Mouse (Mus musculus) stomach, embryonic 16.5 days (tissue): ENCODE results near the gene Ppih. TPM values are rescaled to one million over a fixed set of nuclear protein-coding genes. Genes with fewer than 3 reads are reported as not detected.
A peak's percentile ranks its signal among the peaks of the same experiment; 100 is the strongest.

Experiments used
- ATAC-seq: fragments of 200-750 bp; cut with Nextera tagmentation; 2 replicates; pipeline ENCODE4 v1.8.0; 2017; ENCODE audit warnings: moderate number of reproducible peaks, moderate TSS enrichment; ENCODE audit not compliant: insufficient read depth, low FRiP score
- H3K27ac ChIP-seq: fragments of 300-500 bp; sonication (generic); 2 replicates; pipeline ENCODE4 v1.5.1; 2014; ENCODE audit warnings: low read length
- H3K27me3 ChIP-seq: fragments of 300-500 bp; sonication (generic); 2 replicates; pipeline ENCODE4 v1.6.1; 2014; ENCODE audit warnings: low read length, control low read depth, mixed read lengths; ENCODE audit not compliant: control insufficient read depth, insufficient read depth
- H3K36me3 ChIP-seq: fragments of 300-500 bp; sonication (generic); 2 replicates; pipeline ENCODE4 v1.6.1; 2014; ENCODE audit warnings: low read length; ENCODE audit not compliant: control insufficient read depth, insufficient read depth
- H3K4me1 ChIP-seq: fragments of 300-500 bp; sonication (generic); 2 replicates; pipeline ENCODE4 v1.6.1; 2014; ENCODE audit warnings: low read length, control low read depth, mixed read lengths; ENCODE audit not compliant: control insufficient read depth, insufficient read depth
- H3K4me2 ChIP-seq: fragments of 300-500 bp; sonication (generic); 2 replicates; pipeline ENCODE4 v1.6.1; 2014; ENCODE audit warnings: low read depth, low read length, mixed read lengths
- H3K4me3 ChIP-seq: fragments of 300-500 bp; sonication (generic); replicated peaks from 2 replicates; pipeline ENCODE4 v1.5.1; 2014; ENCODE audit warnings: mild to moderate bottlenecking, low read length
- H3K9ac ChIP-seq: fragments of 300-500 bp; sonication (generic); 2 replicates; pipeline ENCODE4 v1.6.1; 2014; ENCODE audit warnings: low read length
- H3K9me3 ChIP-seq: fragments of 300-500 bp; sonication (generic); replicated peaks from 2 replicates; pipeline ENCODE4 v1.6.1; 2016; ENCODE audit warnings: low read length, control low read depth; ENCODE audit not compliant: control insufficient read depth
- WGBS: fragments of 180-500 bp; shearing (Covaris S2); extraction: QIAGEN DNeasy Blood & Tissue Kit; methylation state at CpG from one replicate; pipeline ENCODE4 v1.1.7; 2014; 5-methylcytosine and 5-hydroxymethylcytosine counted together
- polyA plus RNA-seq: library from polyadenylated mRNA; unstranded; fragments of >200 nt; fragmentation: Nextera tagmentation; extraction: Ambion mirVana; gene quantifications from 2 replicates; pipeline ENCODE4 v1.2.1, GENCODE M21; 2015

The Ppih gene
- polyA plus RNA-seq, 1 experiment from 2014 or later = 70.6 TPM

DNA sequence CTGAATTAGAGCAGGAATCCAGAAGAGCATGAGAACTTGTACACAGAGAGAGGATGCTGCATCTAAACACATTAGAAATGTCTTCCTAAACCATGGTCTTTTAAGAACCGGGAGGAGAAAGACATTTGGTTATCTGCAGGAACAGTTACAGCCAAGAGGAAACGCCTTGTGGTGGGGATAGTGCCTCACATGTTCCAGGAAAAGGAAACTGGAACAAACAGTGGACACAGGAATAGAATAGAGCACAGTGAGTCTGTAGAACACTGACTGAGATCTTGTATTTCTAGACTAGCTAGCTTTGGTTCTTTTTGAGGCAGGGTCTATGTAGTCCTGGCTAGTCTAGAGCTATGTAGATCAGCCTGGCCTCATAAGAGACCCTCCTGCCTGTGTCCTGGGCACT is 45.1 kb downstream of the Ppih start:
- no peaks in the 10 kb centered on the region for H3K27me3 ChIP-seq
- no peaks in the 10 kb centered on the region for H3K9me3 ChIP-seq
- no peak for ATAC-seq
- H3K36me3 ChIP-seq = peaks cover 35% of the 10 kb centered on the region
- H3K4me1 ChIP-seq = no peaks in the 10 kb centered on the region
- no peak overlapping the region for H3K4me2 ChIP-seq
- no peak overlapping the region for H3K9ac ChIP-seq
- WGBS = 74% methylated on average over 2 of the region's 2 CpGs
- H3K27ac ChIP-seq = no peak overlapping the region
- H3K4me3 ChIP-seq = no peak overlapping the region

DNA sequence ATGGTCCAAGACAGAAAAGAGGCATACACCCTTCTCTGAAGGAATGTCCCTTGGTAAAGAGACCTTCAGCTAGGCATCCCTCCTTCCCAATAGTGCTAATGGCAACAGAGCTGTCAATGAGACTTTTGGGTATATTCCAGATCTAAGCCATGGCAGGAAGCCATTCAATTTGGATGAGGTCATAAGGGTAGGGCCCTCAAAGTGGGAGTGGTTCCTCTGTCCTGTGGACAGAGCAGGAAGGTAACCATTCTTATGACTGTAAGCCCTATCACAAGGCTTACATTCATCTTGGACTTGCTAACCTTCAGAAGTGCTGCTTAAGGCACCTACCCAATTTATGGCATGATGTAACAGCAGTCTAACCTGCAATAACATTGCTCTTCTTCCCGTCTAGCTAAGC is 45.7 kb downstream of the Ppih start:
- WGBS = 70% methylated on average over 1 of the region's 1 CpGs
- Histone ChIP-seq H3K9ac (no peak overlapping the region), H3K27ac (no peak overlapping the region), H3K4me1 (no peaks in the 10 kb centered on the region), H3K4me2 (no peak overlapping the region), H3K36me3 (peaks cover 32% of the 10 kb centered on the region), H3K4me3 (no peak overlapping the region), H3K27me3 (no peaks in the 10 kb centered on the region), H3K9me3 (no peaks in the 10 kb centered on the region)
- ATAC-seq = 0 out of 2 replicates have a peak, but pooled peaks have one; percentile 44

DNA sequence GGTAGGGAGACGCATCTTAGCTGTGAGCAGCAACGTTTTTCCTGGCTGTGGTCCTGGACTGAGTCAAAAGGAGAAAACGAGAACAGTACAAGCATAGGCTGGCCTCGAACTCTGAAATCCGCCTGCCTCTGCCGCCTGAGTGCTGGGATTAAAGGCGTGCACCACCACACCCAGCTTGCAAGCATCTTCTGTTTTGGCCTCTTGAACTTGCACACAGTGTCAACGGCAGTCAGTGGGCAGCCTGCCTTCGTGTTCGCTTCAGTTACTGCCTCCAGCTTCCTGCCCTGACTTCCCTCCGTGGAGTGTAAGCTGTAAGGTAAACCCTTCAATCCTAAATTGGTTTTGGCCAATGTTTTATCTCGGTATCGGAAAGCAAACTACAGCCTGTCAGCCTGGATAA is 53.7 kb downstream of the Ppih start:
- H3K27me3 ChIP-seq = no peaks in the 10 kb centered on the region
- 66% methylated on average over 13 of the region's 13 CpGs for whole genome bisulfite sequencing
- ATAC-seq = no peak
- no peak overlapping the region for H3K9ac ChIP-seq
- no peaks in the 10 kb centered on the region for H3K9me3 ChIP-seq
- H3K27ac ChIP-seq = no peak overlapping the region
- H3K4me2 ChIP-seq = no peak overlapping the region
- no peaks in the 10 kb centered on the region for H3K4me1 ChIP-seq
- H3K4me3 ChIP-seq = no peak overlapping the region
- H3K36me3 ChIP-seq = peaks cover 9% of the 10 kb centered on the region

DNA sequence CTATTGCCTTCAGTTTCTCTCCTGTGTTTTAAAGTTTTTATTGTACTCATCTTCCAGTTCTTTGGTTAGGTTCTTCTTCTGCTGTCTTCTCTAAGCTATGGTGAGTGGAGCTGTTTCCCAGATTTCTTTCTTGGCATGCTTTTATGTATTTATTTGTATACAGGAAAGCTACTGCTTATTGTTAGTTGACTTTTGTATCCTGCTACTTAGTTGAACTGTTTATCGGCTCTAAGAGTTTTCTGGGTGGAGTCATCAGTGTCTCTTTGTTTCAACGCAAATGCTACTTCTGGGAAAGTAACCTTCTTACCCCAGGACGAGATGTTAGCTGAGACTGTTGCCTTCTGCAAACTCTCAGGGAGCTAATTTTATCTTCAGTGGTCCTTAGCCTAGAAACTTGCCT is 56.9 kb downstream of the Ppih start:
- no peak overlapping the region for H3K4me3 ChIP-seq
- WGBS = 58% methylated on average over 3 of the region's 3 CpGs

DNA sequence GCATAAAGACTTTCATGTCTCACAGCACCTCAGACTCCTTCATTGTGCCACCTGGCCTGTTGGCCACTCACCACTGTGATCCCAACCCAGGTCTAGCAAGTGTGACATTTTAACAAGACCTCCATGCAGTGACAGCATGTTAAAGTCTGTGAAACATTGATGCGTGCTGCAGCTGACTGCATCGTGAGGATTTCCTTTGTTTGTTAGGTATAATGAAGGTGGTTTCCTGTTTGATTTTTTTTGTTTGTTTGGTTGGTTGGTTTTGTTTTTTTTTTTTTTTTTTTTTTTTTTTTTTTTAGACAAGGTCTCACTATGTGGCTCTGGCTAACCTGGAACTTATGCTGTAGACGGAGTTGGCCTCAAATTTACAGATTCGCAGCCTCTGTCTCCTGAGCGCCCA is 57.9 kb downstream of the Ppih start:
- 90% methylated on average over 5 of the region's 5 CpGs for WGBS
- Histone ChIP-seq H3K36me3 (no peaks in the 10 kb centered on the region), H3K4me3 (no peak overlapping the region), H3K9ac (no peak overlapping the region), H3K9me3 (no peaks in the 10 kb centered on the region), H3K27me3 (no peaks in the 10 kb centered on the region), H3K4me2 (no peak overlapping the region), H3K27ac (no peak overlapping the region), H3K4me1 (no peaks in the 10 kb centered on the region)
- no peak for ATAC-seq

More for the DNA sequence above, 56.9 kb downstream of the Ppih start:
- no peak overlapping the region for H3K27ac ChIP-seq
- H3K4me2 ChIP-seq = no peak overlapping the region
- no peaks in the 10 kb centered on the region for H3K36me3 ChIP-seq
- H3K9ac ChIP-seq = no peak overlapping the region
- no peaks in the 10 kb centered on the region for H3K9me3 ChIP-seq
- ATAC-seq = no peak
- H3K4me1 ChIP-seq = no peaks in the 10 kb centered on the region
- H3K27me3 ChIP-seq = no peaks in the 10 kb centered on the region

DNA sequence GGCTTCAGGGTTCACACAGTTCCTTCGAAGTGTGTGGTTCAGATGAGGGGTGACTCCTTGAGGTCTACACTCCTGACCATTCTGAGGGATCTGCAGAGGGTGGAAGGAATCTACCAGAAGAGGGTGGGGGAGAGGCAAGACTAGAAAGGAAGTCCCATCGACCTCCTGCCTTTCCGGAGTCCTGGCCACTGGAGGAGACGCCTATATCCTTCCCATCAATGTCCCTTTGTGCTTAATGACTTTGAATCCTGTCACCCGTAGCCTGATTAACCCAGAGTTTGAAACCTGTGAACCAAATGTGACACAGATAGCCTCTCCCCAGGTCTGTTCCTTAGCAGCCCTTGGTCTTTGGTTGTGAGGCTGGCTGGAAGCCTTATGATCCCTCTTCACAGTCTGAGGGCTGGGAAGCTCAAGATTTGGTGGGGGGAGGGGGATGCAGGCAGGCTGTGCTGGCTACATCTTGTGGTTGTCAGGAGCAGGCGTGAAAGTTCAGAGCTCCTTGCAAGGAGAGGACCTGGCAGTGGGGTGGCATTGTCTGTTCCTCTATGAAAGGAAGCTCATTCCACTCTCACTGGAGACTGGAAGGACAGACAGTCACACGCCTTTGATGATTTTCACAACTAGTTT is 59.1 kb downstream of the Ppih start:
- Histone ChIP-seq H3K27ac (no peak overlapping the region), H3K4me2 (no peak overlapping the region), H3K4me3 (no peak overlapping the region), H3K9ac (no peak overlapping the region), H3K27me3 (no peaks in the 10 kb centered on the region), H3K4me1 (no peaks in the 10 kb centered on the region), H3K9me3 (no peaks in the 10 kb centered on the region), H3K36me3 (no peaks in the 10 kb centered on the region)
- ATAC-seq = no peak
- WGBS = 49% methylated on average over 7 of the region's 7 CpGs

DNA sequence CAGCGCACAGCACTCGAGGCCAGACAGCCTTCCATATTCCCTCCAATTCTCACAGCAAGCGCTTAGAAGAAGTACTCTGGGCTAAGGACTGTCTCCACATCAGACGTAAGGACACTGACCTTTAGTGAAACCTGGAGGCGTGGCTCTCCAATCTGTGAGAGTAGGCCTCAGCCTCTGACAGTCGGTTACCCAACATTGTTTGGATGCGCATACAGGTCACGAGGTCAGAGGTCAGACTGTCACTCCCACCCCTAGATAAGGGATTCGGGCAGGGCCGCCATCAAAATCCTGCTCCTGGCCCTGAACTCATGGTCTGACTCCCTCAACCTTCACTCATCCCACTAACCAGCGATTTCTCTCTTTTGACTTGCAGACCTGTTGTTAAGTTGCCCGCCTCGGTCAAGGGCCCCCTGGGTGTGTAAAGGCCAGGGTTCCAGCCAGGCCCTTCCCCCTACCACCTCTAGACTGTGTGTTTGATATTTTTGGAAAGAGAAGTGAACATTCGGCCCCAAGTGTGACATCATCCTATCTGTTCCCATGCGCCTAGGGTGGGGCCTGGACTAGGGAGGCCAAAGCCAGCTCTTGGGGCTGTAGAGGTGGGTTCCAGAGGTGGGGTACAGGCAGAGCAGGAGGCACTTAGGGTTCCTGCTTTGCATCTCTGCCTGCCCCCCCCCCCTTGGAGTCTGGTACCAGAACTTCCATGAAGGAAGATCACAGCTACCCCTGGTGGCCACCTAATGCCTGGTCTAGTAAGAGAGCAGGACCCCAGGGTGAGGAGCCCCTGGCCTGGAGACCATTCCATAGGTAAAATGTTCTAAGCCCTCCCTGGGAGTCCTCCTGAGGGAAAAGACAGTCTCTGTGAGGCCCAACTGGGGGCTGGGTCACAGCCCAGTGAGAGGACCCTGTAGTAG is 60.7 kb downstream of the Ppih start:
- H3K4me2 ChIP-seq = no peak overlapping the region
- H3K36me3 ChIP-seq = no peaks in the 10 kb centered on the region
- H3K4me1 ChIP-seq = no peaks in the 10 kb centered on the region
- H3K9ac ChIP-seq = no peak overlapping the region
- ATAC-seq = no peak
- 76% methylated on average over 15 of the region's 15 CpGs for WGBS
- no peaks in the 10 kb centered on the region for H3K9me3 ChIP-seq
- H3K27me3 ChIP-seq = no peaks in the 10 kb centered on the region
- no peak overlapping the region for H3K4me3 ChIP-seq
- H3K27ac ChIP-seq = no peak overlapping the region

DNA sequence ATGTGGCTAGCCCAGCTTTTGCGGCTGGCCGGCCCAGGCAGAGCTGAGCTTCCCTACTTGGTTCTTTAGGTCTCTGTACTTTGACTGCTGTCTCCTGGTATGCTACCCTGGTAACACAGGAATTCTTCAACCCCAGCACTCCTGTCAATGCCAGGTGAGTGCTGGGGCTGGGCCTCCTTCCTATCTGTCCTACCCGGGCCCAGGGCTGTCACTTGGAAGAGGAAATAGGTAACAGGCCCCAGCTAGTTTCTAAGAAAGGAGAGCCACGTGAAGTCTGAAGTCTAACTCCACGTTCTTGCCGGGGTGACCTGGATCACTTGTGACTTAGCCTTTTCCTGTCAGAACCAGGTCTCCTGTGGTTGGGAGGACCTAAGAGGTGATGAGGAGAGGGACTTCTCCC is 63.3 kb downstream of the Ppih start:
- WGBS = 51% methylated on average over 6 of the region's 6 CpGs
- H3K27ac ChIP-seq = no peak overlapping the region
- H3K4me2 ChIP-seq = no peak overlapping the region

DNA sequence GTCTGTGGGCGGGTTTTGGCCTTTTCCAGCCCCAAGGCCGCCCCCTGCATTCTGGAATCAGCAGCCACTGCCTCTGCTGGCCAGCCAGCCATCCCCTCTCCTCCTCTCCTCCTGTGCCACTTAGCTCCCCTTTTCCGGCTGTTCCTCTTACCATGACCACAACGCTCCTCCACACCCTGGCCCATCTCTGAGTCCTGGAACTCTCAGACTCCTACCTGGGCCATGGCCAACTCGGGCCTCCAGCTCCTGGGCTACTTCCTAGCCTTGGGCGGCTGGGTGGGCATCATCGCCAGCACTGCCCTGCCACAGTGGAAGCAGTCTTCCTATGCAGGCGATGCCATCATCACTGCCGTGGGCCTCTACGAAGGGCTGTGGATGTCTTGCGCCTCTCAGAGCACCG is 65.0 kb downstream of the Ppih start, which contains the start of gene Cldn19:
Cldn19 (plus strand) TSS at position 64 of the 400 bp plus-strand sequence.
- H3K4me3 ChIP-seq = no peak within 1 kb of the TSS
- peaks cover 8% of the 10 kb centered on the region; the same call in 1 of the 2 replicates for H3K4me1 ChIP-seq
- no peak for ATAC-seq
- peak within 1 kb of the TSS; percentile 18; the same call in 1 of the 2 replicates for H3K9ac ChIP-seq
- no peak within 1 kb of the TSS for H3K4me2 ChIP-seq
- H3K9me3 ChIP-seq = no peaks in the 10 kb centered on the region
- H3K27me3 ChIP-seq = no peaks in the 10 kb centered on the region
- WGBS = 84% methylated on average over 12 of the region's 12 CpGs
- H3K27ac ChIP-seq = no peak within 1 kb of the TSS
- no peaks in the 10 kb centered on the region for H3K36me3 ChIP-seq

More for the DNA sequence above, 63.3 kb downstream of the Ppih start:
- Histone ChIP-seq H3K9ac (no peak overlapping the region), H3K4me1 (peaks cover 8% of the 10 kb centered on the region; the same call in 1 of the 2 replicates), H3K27me3 (no peaks in the 10 kb centered on the region), H3K36me3 (no peaks in the 10 kb centered on the region), H3K9me3 (no peaks in the 10 kb centered on the region), H3K4me3 (no peak overlapping the region)
- ATAC-seq = no peak
